Mouse (Mus musculus) stomach, postnatal 0 days (tissue): ENCODE measurements around the gene Cobl. TPM values are rescaled to one million over a fixed set of nuclear protein-coding genes. Genes with fewer than 3 reads are reported as not detected.

Experiments used
- ATAC-seq: fragments of 200-750 bp; cut with Nextera tagmentation; 2 replicates; pipeline ENCODE4 v1.8.0; 2017; ENCODE audit not compliant: low FRiP score, low TSS enrichment
- DNase-seq: peaks from one replicate; pipeline ENCODE4 v3.0.0-alpha.2; 2016; ENCODE audit warnings: low spot score
- H3K27ac ChIP-seq: fragments of 300-500 bp; sonication (generic); replicated peaks from 2 replicates; pipeline ENCODE4 v1.5.1; 2014; ENCODE audit warnings: mild to moderate bottlenecking, control low read depth
- H3K27me3 ChIP-seq: fragments of 300-500 bp; sonication (generic); 2 replicates; pipeline ENCODE4 v1.6.1; 2014; ENCODE audit warnings: low read length; ENCODE audit not compliant: control insufficient read depth, insufficient read depth
- H3K36me3 ChIP-seq: fragments of 300-500 bp; sonication (generic); 2 replicates; pipeline ENCODE4 v1.6.1; 2014; ENCODE audit warnings: low read length, mixed read lengths; ENCODE audit not compliant: control insufficient read depth, insufficient read depth
- H3K4me1 ChIP-seq: fragments of 300-500 bp; sonication (generic); replicated peaks from 2 replicates; pipeline ENCODE4 v1.6.1; 2014; ENCODE audit warnings: antibody characterized with exemption; ENCODE audit not compliant: control insufficient read depth, insufficient read depth
- H3K4me2 ChIP-seq: fragments of 300-500 bp; sonication (generic); replicated peaks from 2 replicates; pipeline ENCODE4 v1.6.1; 2014; ENCODE audit warnings: low read depth, mild to moderate bottlenecking, control low read depth, moderate library complexity
- H3K4me3 ChIP-seq: fragments of 300-500 bp; sonication (generic); 2 replicates; pipeline ENCODE4 v1.5.1; 2014; ENCODE audit warnings: low read depth, low read length, control low read depth
- H3K9ac ChIP-seq: fragments of 300-500 bp; sonication (generic); 2 replicates; pipeline ENCODE4 v1.6.1; 2014; ENCODE audit warnings: mild to moderate bottlenecking, low read length, control low read depth, mixed read lengths
- H3K9me3 ChIP-seq: fragments of 300-500 bp; sonication (generic); 2 replicates; pipeline ENCODE4 v1.6.1; 2016; ENCODE audit warnings: low read length; ENCODE audit not compliant: control insufficient read depth
- CTCF ChIP-seq: IDR thresholded peaks from 2 replicates; pipeline ENCODE4 v1.5.1; 2016; ENCODE audit warnings: antibody characterized with exemption, low read depth, mild to moderate bottlenecking, moderate library complexity
- EP300 ChIP-seq: optimal IDR thresholded peaks from 2 replicates; pipeline ENCODE3; 2016; ENCODE audit warnings: antibody characterized with exemption
- WGBS: fragments of 180-500 bp; shearing (Covaris S2); extraction: QIAGEN DNeasy Blood & Tissue Kit; methylation state at CpG from one replicate; pipeline ENCODE4 v1.1.7; 2014; 5-methylcytosine and 5-hydroxymethylcytosine counted together
- polyA plus RNA-seq: library from polyadenylated mRNA; unstranded; fragments of >200 nt; fragmentation: Nextera tagmentation; extraction: Ambion mirVana; gene quantifications from 2 replicates; pipeline ENCODE4 v1.2.1, GENCODE M21; 2015

The Cobl gene
- polyA plus RNA-seq, 1 experiment from 2014 or later, result 7.8 TPM

- WGBS, result 62% methylated on average over 5 of the region's 5 CpGs
- no peaks in the 10 kb centered on the region; the same call in 1 of the 2 replicates for H3K4me1 ChIP-seq
- no peaks in the 10 kb centered on the region for H3K27me3 ChIP-seq
- H3K36me3 ChIP-seq, result no peaks in the 10 kb centered on the region
- no peak overlapping the region for H3K4me3 ChIP-seq
- DNase-seq (no peak), ATAC-seq (no peak)
- H3K9me3 ChIP-seq, result no peaks in the 10 kb centered on the region
- H3K4me2 ChIP-seq, result no peak overlapping the region
- H3K9ac ChIP-seq, result no peak overlapping the region
- H3K27ac ChIP-seq, result no peak overlapping the region
- TF ChIP-seq EP300, result no peak
- no peak for TF ChIP-seq CTCF
Measured at GRCm38 (mm10) chr11:12426746-12427145, 38.0 kb downstream of the Cobl start.

GRCm38 (mm10) chr11:12424205-12424604 lies 40.6 kb downstream of the Cobl start:
- H3K4me1 ChIP-seq, result no peaks in the 10 kb centered on the region; the same call in 1 of the 2 replicates
- no peak overlapping the region for H3K9ac ChIP-seq
- no peaks in the 10 kb centered on the region for H3K27me3 ChIP-seq
- no peak overlapping the region for H3K4me2 ChIP-seq
- no peaks in the 10 kb centered on the region for H3K9me3 ChIP-seq
- 63% methylated on average over 2 of the region's 2 CpGs for WGBS
- no peaks in the 10 kb centered on the region for H3K36me3 ChIP-seq
- no peak for TF ChIP-seq CTCF
- no peak for TF ChIP-seq EP300
- H3K27ac ChIP-seq, result no peak overlapping the region
- ATAC-seq (no peak), DNase-seq (no peak)
- no peak overlapping the region for H3K4me3 ChIP-seq

GRCm38 (mm10) chr11:12421183-12421582 lies 43.6 kb downstream of the Cobl start:
- no peak overlapping the region for H3K4me2 ChIP-seq
- H3K4me3 ChIP-seq, result no peak overlapping the region
- ATAC-seq, result no peak
- DNase-seq, result no peak
- no peaks in the 10 kb centered on the region for H3K36me3 ChIP-seq
- H3K27me3 ChIP-seq, result no peaks in the 10 kb centered on the region
- no peak overlapping the region for H3K27ac ChIP-seq
- no peaks in the 10 kb centered on the region; the same call in 1 of the 2 replicates for H3K4me1 ChIP-seq
- no peaks in the 10 kb centered on the region for H3K9me3 ChIP-seq
- H3K9ac ChIP-seq, result no peak overlapping the region
- TF ChIP-seq EP300 (no peak), CTCF (no peak)
- WGBS, result 65% methylated on average over 5 of the region's 5 CpGs

GRCm38 (mm10) chr11:12420146-12420545 lies 44.6 kb downstream of the Cobl start:
- Histone ChIP-seq H3K27ac (no peak overlapping the region), H3K4me1 (no peaks in the 10 kb centered on the region; the same call in 1 of the 2 replicates), H3K9ac (no peak overlapping the region), H3K9me3 (no peaks in the 10 kb centered on the region), H3K36me3 (no peaks in the 10 kb centered on the region), H3K4me2 (no peak overlapping the region), H3K27me3 (no peaks in the 10 kb centered on the region), H3K4me3 (no peak overlapping the region)
- DNase-seq (no peak), ATAC-seq (no peak)
- TF ChIP-seq EP300 (no peak), CTCF (no peak)
- 70% methylated on average over 3 of the region's 3 CpGs for WGBS

GRCm38 (mm10) chr11:12416899-12417298 lies 47.9 kb downstream of the Cobl start:
- ATAC-seq, result no peak
- WGBS, result 69% methylated on average over 7 of the region's 7 CpGs

GRCm38 (mm10) chr11:12415329-12415728 lies 49.4 kb downstream of the Cobl start:
- no peak overlapping the region for H3K4me3 ChIP-seq
- H3K36me3 ChIP-seq, result no peaks in the 10 kb centered on the region
- no peaks in the 10 kb centered on the region for H3K27me3 ChIP-seq
- ATAC-seq (no peak), DNase-seq (no peak)
- no peak overlapping the region for H3K4me2 ChIP-seq
- 54% methylated on average over 3 of the region's 3 CpGs for WGBS
- no peaks in the 10 kb centered on the region for H3K9me3 ChIP-seq
- no peak overlapping the region for H3K27ac ChIP-seq
- no peak overlapping the region for H3K9ac ChIP-seq
- TF ChIP-seq CTCF, result no peak
- no peak for TF ChIP-seq EP300
- H3K4me1 ChIP-seq, result no peaks in the 10 kb centered on the region

More at GRCm38 (mm10) chr11:12416899-12417298, 47.9 kb downstream of the Cobl start:
- Histone ChIP-seq H3K9me3 (no peaks in the 10 kb centered on the region), H3K4me3 (no peak overlapping the region), H3K4me1 (no peaks in the 10 kb centered on the region), H3K27me3 (no peaks in the 10 kb centered on the region), H3K4me2 (no peak overlapping the region), H3K36me3 (no peaks in the 10 kb centered on the region), H3K27ac (no peak overlapping the region), H3K9ac (no peak overlapping the region)
- DNase-seq, result no peak
- no peak for TF ChIP-seq EP300
- no peak for TF ChIP-seq CTCF
